Comparison of ENCODE assay signal across 13 mouse cellular contexts in genomic region chr12:82237946-82238345, GRCm38 (mm10).
DNase-seq lines count a peak whose midpoint lies in the region; ATAC-seq and TF ChIP-seq lines count a peak whose summit lies in the region.
"Had no signal": no experiment of that assay in that cellular context is flagged by ENCODE, and none has a peak within 500 bp of the region (broad histone marks: within the 10 kb centered on the region; RNA-seq: fewer than 3 reads in every experiment).

No protein-coding gene starts in this region.

- H3K36me3 ChIP-seq in heart, embryonic 15.5 days, result no peaks in the 10 kb centered on the region
- H3K36me3 ChIP-seq in lung, embryonic 14.5 days (ENCODE audit: insufficient read depth), result 0 out of 2 replicates have a peak, but pooled peaks cover 5% of the 10 kb centered on the region
- H3K36me3 ChIP-seq: midbrain, embryonic 12.5 days had no signal

- no peak for DNase-seq in heart, adult 18-20 months
- DNase-seq in lung, embryonic 14.5 days, result peak; percentile 75
- no peak for DNase-seq in lung, postnatal 36 days
- peak; percentile 76 for DNase-seq in heart, postnatal 4 days
- DNase-seq in lung, postnatal 10 days, result peak; percentile 55
- DNase-seq in cerebellum, adult 9-11 months, result no peak
- DNase-seq in spleen, postnatal 14 days (ENCODE audit: low spot score in 2 of 2), result no peak
- DNase-seq: adrenal gland, adult 2 months; right cerebral cortex, postnatal 14 days had no signal

- no peak for TF ChIP-seq CTCF in lung, embryonic 14.5 days (IDR thresholded peaks at IDR 0.05; ENCODE audit: low read depth)

- peak overlapping the region; percentile 75 for H3K27ac ChIP-seq in heart, embryonic 15.5 days
- no peak overlapping the region for H3K27ac ChIP-seq in lung, embryonic 14.5 days (ENCODE audit: low read depth)
- H3K27ac ChIP-seq: liver, embryonic 14.5 days; midbrain, embryonic 12.5 days had no signal

- H3K4me1 ChIP-seq in heart, embryonic 15.5 days (replicated peaks), result peaks cover 19% of the 10 kb centered on the region
- H3K4me1 ChIP-seq in lung, embryonic 14.5 days (ENCODE audit: insufficient read depth), result 0 out of 2 replicates have a peak, but pooled peaks cover 5% of the 10 kb centered on the region
- H3K4me1 ChIP-seq: midbrain, embryonic 12.5 days had no signal

- peak; percentile 86 for ATAC-seq in heart, embryonic 15.5 days (replicated peaks; ENCODE audit: insufficient number of reproducible peaks, insufficient read depth, low FRiP score, low read depth)
- peak; percentile 47; the same call in 1 of the 2 replicates for ATAC-seq in lung, embryonic 14.5 days (ENCODE audit: insufficient read depth)
- ATAC-seq: CD4-positive, CD25-positive, alpha-beta regulatory T cell, adult 4 months had no signal

- no peak overlapping the region for H3K4me2 ChIP-seq in heart, embryonic 15.5 days
- no peak overlapping the region for H3K4me2 ChIP-seq in lung, embryonic 14.5 days
- H3K4me2 ChIP-seq: midbrain, embryonic 12.5 days had no signal

- no peaks in the 10 kb centered on the region for H3K27me3 ChIP-seq in heart, embryonic 15.5 days
- no peaks in the 10 kb centered on the region for H3K27me3 ChIP-seq in lung, embryonic 14.5 days (ENCODE audit: insufficient read depth, low read length)
- H3K27me3 ChIP-seq: midbrain, embryonic 12.5 days had no signal

- no peak overlapping the region for H3K9ac ChIP-seq in heart, embryonic 15.5 days
- no peak overlapping the region for H3K9ac ChIP-seq in lung, embryonic 14.5 days
- H3K9ac ChIP-seq: liver, embryonic 14.5 days; midbrain, embryonic 12.5 days had no signal

- H3K9me3 ChIP-seq in heart, embryonic 15.5 days (replicated peaks), result no peaks in the 10 kb centered on the region
- H3K9me3 ChIP-seq in lung, embryonic 14.5 days (ENCODE audit: low read depth, low read length), result no peaks in the 10 kb centered on the region
- H3K9me3 ChIP-seq: midbrain, embryonic 12.5 days had no signal

- 17% methylated on average over 4 of the region's 4 CpGs for WGBS in heart, embryonic 15.5 days
- WGBS in lung, embryonic 14.5 days, result 27% methylated on average over 4 of the region's 4 CpGs

- H3K4me3 ChIP-seq in heart, embryonic 15.5 days, result no peak overlapping the region
- H3K4me3 ChIP-seq in lung, embryonic 14.5 days (ENCODE audit: low read depth, low read length), result no peak overlapping the region
- H3K4me3 ChIP-seq: midbrain, embryonic 12.5 days had no signal

Comparison
In these comparisons a context has a peak if more than half of its experiments do, and no peak if none do; other contexts are left out.
1. DNase-seq: peak in lung, embryonic 14.5 days (single experiment), heart, postnatal 4 days (single experiment) and lung, postnatal 10 days (single experiment); none in heart, adult 18-20 months (0 of 2), lung, postnatal 36 days (single experiment), cerebellum, adult 9-11 months (single experiment) and spleen, postnatal 14 days (0 of 2).